Mouse (Mus musculus) stomach, postnatal 0 days (tissue): Measurements from ENCODE around the gene Nkiras2. TPM values are rescaled to one million over a fixed set of nuclear protein-coding genes. Genes with fewer than 3 reads are reported as not detected.

ENCODE experiments used
- ATAC-seq: fragments of 200-750 bp; cut with Nextera tagmentation; 2 replicates; pipeline ENCODE4 v1.8.0; 2017; ENCODE audit not compliant: low FRiP score, low TSS enrichment
- DNase-seq: peaks from one replicate; pipeline ENCODE4 v3.0.0-alpha.2; 2016; ENCODE audit warnings: low spot score
- H3K27ac ChIP-seq: fragments of 300-500 bp; sonication (generic); replicated peaks from 2 replicates; pipeline ENCODE4 v1.5.1; 2014; ENCODE audit warnings: mild to moderate bottlenecking, control low read depth
- H3K27me3 ChIP-seq: fragments of 300-500 bp; sonication (generic); 2 replicates; pipeline ENCODE4 v1.6.1; 2014; ENCODE audit warnings: low read length; ENCODE audit not compliant: control insufficient read depth, insufficient read depth
- H3K36me3 ChIP-seq: fragments of 300-500 bp; sonication (generic); 2 replicates; pipeline ENCODE4 v1.6.1; 2014; ENCODE audit warnings: low read length, mixed read lengths; ENCODE audit not compliant: control insufficient read depth, insufficient read depth
- H3K4me1 ChIP-seq: fragments of 300-500 bp; sonication (generic); replicated peaks from 2 replicates; pipeline ENCODE4 v1.6.1; 2014; ENCODE audit warnings: antibody characterized with exemption; ENCODE audit not compliant: control insufficient read depth, insufficient read depth
- H3K4me2 ChIP-seq: fragments of 300-500 bp; sonication (generic); replicated peaks from 2 replicates; pipeline ENCODE4 v1.6.1; 2014; ENCODE audit warnings: low read depth, mild to moderate bottlenecking, control low read depth, moderate library complexity
- H3K4me3 ChIP-seq: fragments of 300-500 bp; sonication (generic); 2 replicates; pipeline ENCODE4 v1.5.1; 2014; ENCODE audit warnings: low read depth, low read length, control low read depth
- H3K9ac ChIP-seq: fragments of 300-500 bp; sonication (generic); 2 replicates; pipeline ENCODE4 v1.6.1; 2014; ENCODE audit warnings: mild to moderate bottlenecking, low read length, control low read depth, mixed read lengths
- H3K9me3 ChIP-seq: fragments of 300-500 bp; sonication (generic); 2 replicates; pipeline ENCODE4 v1.6.1; 2016; ENCODE audit warnings: low read length; ENCODE audit not compliant: control insufficient read depth
- CTCF ChIP-seq: IDR thresholded peaks from 2 replicates; pipeline ENCODE4 v1.5.1; 2016; ENCODE audit warnings: antibody characterized with exemption, low read depth, mild to moderate bottlenecking, moderate library complexity
- EP300 ChIP-seq: optimal IDR thresholded peaks from 2 replicates; pipeline ENCODE3; 2016; ENCODE audit warnings: antibody characterized with exemption
- WGBS: fragments of 180-500 bp; shearing (Covaris S2); extraction: QIAGEN DNeasy Blood & Tissue Kit; methylation state at CpG from one replicate; pipeline ENCODE4 v1.1.7; 2014; 5-methylcytosine and 5-hydroxymethylcytosine counted together
- polyA plus RNA-seq: library from polyadenylated mRNA; unstranded; fragments of >200 nt; fragmentation: Nextera tagmentation; extraction: Ambion mirVana; gene quantifications from 2 replicates; pipeline ENCODE4 v1.2.1, GENCODE M21; 2015

The Nkiras2 gene
- polyA plus RNA-seq, 1 experiment from 2014 or later: 59.0 TPM

GRCm38 (mm10) chr11:100640159-100640906 lies 21.3 kb downstream of the Nkiras2 start:
- TF ChIP-seq EP300 (no peak), CTCF (peak; percentile 70)
- no peak overlapping the region for H3K27ac ChIP-seq
- no peaks in the 10 kb centered on the region for H3K36me3 ChIP-seq
- H3K4me1 ChIP-seq: peaks cover 3% of the 10 kb centered on the region; the same call in 1 of the 2 replicates
- H3K27me3 ChIP-seq: no peaks in the 10 kb centered on the region
- no peak overlapping the region for H3K9ac ChIP-seq
- ATAC-seq (peak; percentile 63; the same call in 1 of the 2 replicates), DNase-seq (peak; percentile 72)
- peak overlapping the region; percentile 54 for H3K4me2 ChIP-seq
- H3K4me3 ChIP-seq: peak overlapping the region; percentile 31
- WGBS: 9% methylated on average over 52 of the region's 52 CpGs
- H3K9me3 ChIP-seq: no peaks in the 10 kb centered on the region

GRCm38 (mm10) chr11:100643612-100644575 lies 24.9 kb downstream of the Nkiras2 start:
- DNase-seq (no peak), ATAC-seq (no peak)
- peaks cover 3% of the 10 kb centered on the region; the same call in 1 of the 2 replicates for H3K4me1 ChIP-seq
- no peak overlapping the region for H3K4me3 ChIP-seq
- no peak overlapping the region for H3K9ac ChIP-seq
- no peaks in the 10 kb centered on the region for H3K27me3 ChIP-seq
- H3K27ac ChIP-seq: no peak overlapping the region
- no peaks in the 10 kb centered on the region for H3K9me3 ChIP-seq
- WGBS: 60% methylated on average over 15 of the region's 15 CpGs
- no peak overlapping the region for H3K4me2 ChIP-seq
- no peaks in the 10 kb centered on the region for H3K36me3 ChIP-seq
- no peak for TF ChIP-seq EP300

GRCm38 (mm10) chr11:100646265-100646664 lies 27.2 kb downstream of the Nkiras2 start:
- no peak overlapping the region for H3K27ac ChIP-seq
- WGBS: 4% methylated on average over 1 of the region's 1 CpGs

GRCm38 (mm10) chr11:100648405-100648804 lies 29.4 kb downstream of the Nkiras2 start:
- no peak for DNase-seq
- H3K27me3 ChIP-seq: no peaks in the 10 kb centered on the region
- H3K27ac ChIP-seq: no peak overlapping the region
- no peak overlapping the region for H3K9ac ChIP-seq
- no peaks in the 10 kb centered on the region for H3K36me3 ChIP-seq
- 75% methylated on average over 8 of the region's 8 CpGs for WGBS
- no peaks in the 10 kb centered on the region for H3K9me3 ChIP-seq
- TF ChIP-seq CTCF (no peak), EP300 (no peak)
- no peaks in the 10 kb centered on the region for H3K4me1 ChIP-seq
- ATAC-seq: no peak
- no peak overlapping the region for H3K4me3 ChIP-seq
- H3K4me2 ChIP-seq: no peak overlapping the region

More at GRCm38 (mm10) chr11:100646265-100646664, 27.2 kb downstream of the Nkiras2 start:
- peak; percentile 59 for DNase-seq
- Histone ChIP-seq H3K9me3 (no peaks in the 10 kb centered on the region), H3K4me2 (no peak overlapping the region), H3K9ac (no peak overlapping the region), H3K4me1 (no peaks in the 10 kb centered on the region), H3K4me3 (no peak overlapping the region), H3K27me3 (no peaks in the 10 kb centered on the region), H3K36me3 (no peaks in the 10 kb centered on the region)
- TF ChIP-seq CTCF (peak; percentile 75), EP300 (no peak)
- ATAC-seq: no peak

- 11% methylated on average over 8 of the region's 8 CpGs for WGBS
Measured at GRCm38 (mm10) chr11:100651205-100651604, 32.2 kb downstream of the Nkiras2 start.

More at GRCm38 (mm10) chr11:100651205-100651604, 32.2 kb downstream of the Nkiras2 start:
- H3K27ac ChIP-seq: no peak overlapping the region
- DNase-seq: no peak
- no peaks in the 10 kb centered on the region for H3K9me3 ChIP-seq
- no peak overlapping the region for H3K4me3 ChIP-seq
- H3K4me1 ChIP-seq: no peaks in the 10 kb centered on the region
- H3K27me3 ChIP-seq: no peaks in the 10 kb centered on the region
- ATAC-seq: no peak
- no peak for TF ChIP-seq EP300
- no peaks in the 10 kb centered on the region for H3K36me3 ChIP-seq
- H3K4me2 ChIP-seq: no peak overlapping the region
- no peak overlapping the region for H3K9ac ChIP-seq
